In the genomic region with DNA sequence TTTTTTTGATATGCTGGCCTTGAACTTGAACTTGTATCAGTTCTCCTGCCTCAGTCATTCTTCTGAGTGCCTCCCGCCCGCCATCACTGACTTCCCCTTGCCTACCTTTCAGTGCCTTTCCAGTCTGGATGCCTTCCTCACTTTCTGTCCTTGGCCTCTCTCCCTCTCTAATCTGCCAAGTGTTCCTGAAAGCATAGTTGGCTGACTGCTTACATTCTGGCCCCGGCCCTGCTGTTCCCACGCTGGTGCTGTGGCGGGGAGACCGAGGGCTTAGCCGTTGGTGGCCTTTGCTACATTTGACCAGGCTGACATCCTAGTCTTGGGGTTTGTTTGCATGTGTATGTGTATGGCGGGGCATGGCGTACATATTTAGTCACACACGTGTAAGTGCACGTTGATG, we compare ENCODE assay signal across 18 mouse cellular contexts. TPM values are rescaled to one million over a fixed set of nuclear protein-coding genes. Genes with fewer than 3 reads are reported as not detected.
A peak's percentile ranks its signal among the peaks of the same experiment; 100 is the strongest.
DNase-seq lines count a peak whose midpoint lies in the region; TF ChIP-seq lines count a peak whose summit lies in the region.
"Had no signal": no experiment of that assay in that cellular context is flagged by ENCODE, and none has a peak within 500 bp of the region (broad histone marks: within the 10 kb centered on the region; RNA-seq: fewer than 3 reads in every experiment).

No protein-coding gene starts in this region.

- H3K4me1 ChIP-seq in E14TG2a.4 (replicated peaks; ENCODE audit: low read depth, low read length): peaks cover 71% of the 10 kb centered on the region
- H3K4me1 ChIP-seq in hindbrain, embryonic 10.5 days (replicated peaks): peaks cover 25% of the 10 kb centered on the region

- intact Hi-C loops in heart, postnatal 25 days (cut with DNase I): no loop called here

- TF ChIP-seq CTCF in E14TG2a.4 (conservative IDR thresholded peaks at IDR 0.05; ENCODE audit: low read length): no peak

- no peaks in the 10 kb centered on the region for H3K27me3 ChIP-seq in E14TG2a.4 (ENCODE audit: insufficient read depth, low read length)
- no peaks in the 10 kb centered on the region for H3K27me3 ChIP-seq in hindbrain, embryonic 10.5 days (ENCODE audit: insufficient read depth, poor library complexity, severe bottlenecking)
- H3K27me3 ChIP-seq: CH12.LX; forebrain, embryonic 15.5 days; hindbrain, embryonic 12.5 days; Patski had no signal

- H3K9me3 ChIP-seq in E14TG2a.4 (ENCODE audit: low read length): no peaks in the 10 kb centered on the region
- no peaks in the 10 kb centered on the region for H3K9me3 ChIP-seq in hindbrain, embryonic 10.5 days
- H3K9me3 ChIP-seq: forebrain, embryonic 15.5 days; hindbrain, embryonic 12.5 days had no signal

- WGBS in hindbrain, embryonic 10.5 days: 95% methylated on average over 11 of the region's 11 CpGs

- no peak overlapping the region for H3K27ac ChIP-seq in hindbrain, embryonic 10.5 days
- H3K27ac ChIP-seq: forebrain, embryonic 15.5 days; heart, adult 2 months; hindbrain, embryonic 12.5 days; liver, embryonic 14.5 days had no signal

- DNase-seq in adrenal gland, adult (ENCODE audit: inconsistent age in 2 of 2, low spot score in 1 of 2): peak; percentile 26 to 68
- no peak for DNase-seq in adrenal gland, adult 18-20 months (ENCODE audit: low spot score in 2 of 2)
- peak; percentile 31 for DNase-seq in heart, adult 8-10 months (ENCODE audit: low spot score)
- no peak for DNase-seq in heart, postnatal 25 days (ENCODE audit: low spot score)
- peak; percentile 71 for DNase-seq in cerebellum, adult 9-11 months
- no peak for DNase-seq in frontal cortex, adult 2 months (ENCODE audit: extremely low spot score in 1 of 2, low spot score in 1 of 2)
- DNase-seq in hindbrain, embryonic 10.5 days (ENCODE audit: low spot score): no peak
- DNase-seq: kidney, postnatal 10 days; layer of hippocampus, adult 9-11 months; midbrain, embryonic 14.5 days; thymus, postnatal 4 days had no signal

- peak overlapping the region; percentile 43 for H3K4me3 ChIP-seq in E14TG2a.4 (replicated peaks; ENCODE audit: low read length)
- no peak overlapping the region for H3K4me3 ChIP-seq in hindbrain, embryonic 10.5 days
- H3K4me3 ChIP-seq: forebrain, embryonic 15.5 days; heart, adult 2 months; hindbrain, embryonic 12.5 days had no signal

- H3K36me3 ChIP-seq in E14TG2a.4 (ENCODE audit: insufficient read depth, low read length): peaks cover 62% of the 10 kb centered on the region
- H3K36me3 ChIP-seq in hindbrain, embryonic 10.5 days: peaks cover 48% of the 10 kb centered on the region

RNA-seq across cellular contexts. Expression of a gene that starts 14.0 kb away (rescaled TPM):
- total RNA-seq in adrenal gland, adult 18-20 months (2021): 10 to 100 TPM; 27.0 TPM
- 10 to 100 TPM; 12.5 to 18.4 (median 14.5) TPM for total RNA-seq in heart, adult 8-10 months (2022)
- total RNA-seq in heart, postnatal 25 days (2021): 10 to 100 TPM; 13.7 to 16.5 TPM
- 12.9 and 13.2 TPM in 2 replicates for polyA plus RNA-seq in frontal cortex, adult 2 months (2012; rRNA removed)
- 19.0 and 20.4 TPM in 2 replicates for polyA plus RNA-seq in hindbrain, embryonic 10.5 days (2016; fragmentation: Nextera tagmentation; extraction: Ambion mirVana)

RNA-seq across cellular contexts. Expression of a gene that starts 34.6 kb away (rescaled TPM):
- 10 to 100 TPM; 36.8 to 44.2 TPM for total RNA-seq in adrenal gland, adult 18-20 months (2021)
- 10 to 100 TPM; 20.8 to 22.5 (median 22.0) TPM for total RNA-seq in heart, adult 8-10 months (2022)
- 10 to 100 TPM; 16.1 to 16.6 TPM for total RNA-seq in heart, postnatal 25 days (2021)
- polyA plus RNA-seq in frontal cortex, adult 2 months (2012; rRNA removed): 34.5 and 36.8 TPM in 2 replicates
- 38.3 and 48.2 TPM in 2 replicates for polyA plus RNA-seq in hindbrain, embryonic 10.5 days (2016; fragmentation: Nextera tagmentation; extraction: Ambion mirVana)

RNA-seq across cellular contexts. Expression of a gene that starts 35.1 kb away (rescaled TPM):
- 10 to 100 TPM; 44.6 TPM for total RNA-seq in adrenal gland, adult 18-20 months (2021)
- total RNA-seq in heart, adult 8-10 months (2022): 10 to 100 TPM; 18.2 to 23.5 (median 21.0) TPM
- total RNA-seq in heart, postnatal 25 days (2021): 10 to 100 TPM; 21.8 to 23.8 TPM
- 91.4 and 98.1 TPM in 2 replicates for polyA plus RNA-seq in frontal cortex, adult 2 months (2012; rRNA removed)
- polyA plus RNA-seq in hindbrain, embryonic 10.5 days (2016; fragmentation: Nextera tagmentation; extraction: Ambion mirVana): 47.9 and 61.7 TPM in 2 replicates

RNA-seq across cellular contexts. Expression of a gene that starts 46.1 kb away (rescaled TPM):
- 1 to 10 TPM; 4.0 to 5.0 TPM for total RNA-seq in adrenal gland, adult 18-20 months (2021)
- total RNA-seq in heart, adult 8-10 months (2022): 1 to 10 TPM in 1 of 4 experiments, under 1 TPM in 3; 0.54 to 1.0 (median 0.69) TPM
- total RNA-seq in heart, postnatal 25 days (2021): under 1 TPM; 0.08 to 0.29 TPM
- polyA plus RNA-seq in frontal cortex, adult 2 months (2012; rRNA removed): 48.7 and 52.5 TPM in 2 replicates
- polyA plus RNA-seq in hindbrain, embryonic 10.5 days (2016; fragmentation: Nextera tagmentation; extraction: Ambion mirVana): 3.7 and 8.8 TPM in 2 replicates
- polyA plus RNA-seq: Patski had no signal

Comparison
In these comparisons a context has a peak if more than half of its experiments do, and no peak if none do; other contexts are left out.
1. DNase-seq: peak in adrenal gland, adult (2 of 2), heart, adult 8-10 months (single experiment) and cerebellum, adult 9-11 months (single experiment); none in adrenal gland, adult 18-20 months (0 of 2), heart, postnatal 25 days (single experiment), frontal cortex, adult 2 months (0 of 2) and hindbrain, embryonic 10.5 days (single experiment).